Mouse (Mus musculus) G1E (cell line): Measurements from ENCODE around the gene Pdia6. TPM values are rescaled to one million over a fixed set of nuclear protein-coding genes. Genes with fewer than 3 reads are reported as not detected.

Source experiments
- ATAC-seq: 2 replicates; pipeline ENCODE4 v1.8.0; 2016; ENCODE audit warnings: mild to moderate bottlenecking; ENCODE audit not compliant: insufficient number of reproducible peaks, poor library complexity, low FRiP score, severe bottlenecking; ENCODE audit errors: extremely low read depth
- DNase-seq: peaks from one replicate; pipeline ENCODE4 v3.0.0; 2012; ENCODE audit warnings: low spot score
- H3K27me3 ChIP-seq: 2 replicates; pipeline ENCODE4 v1.6.1; 2012; ENCODE audit warnings: mild to moderate bottlenecking, low read length, inconsistent platforms; ENCODE audit not compliant: insufficient read depth
- H3K36me3 ChIP-seq: replicated peaks from 2 replicates; pipeline ENCODE3; 2012; ENCODE audit warnings: mild to moderate bottlenecking, inconsistent platforms
- H3K4me1 ChIP-seq: 2 replicates; pipeline ENCODE4 v1.6.1; 2012; ENCODE audit warnings: low read depth, low read length, inconsistent platforms, mixed read lengths; ENCODE audit not compliant: insufficient read depth
- H3K4me3 ChIP-seq: 2 replicates; pipeline ENCODE4 v1.5.1; 2012; ENCODE audit warnings: low read depth, mild to moderate bottlenecking, inconsistent platforms, low read length, moderate library complexity, mixed read lengths
- H3K9me3 ChIP-seq: replicated peaks from 2 replicates; pipeline ENCODE4 v1.6.1; 2012; ENCODE audit warnings: inconsistent platforms
- CTCF ChIP-seq: IDR thresholded peaks from 2 replicates; pipeline ENCODE4 v1.5.1; 2012; ENCODE audit warnings: low read depth, low read length, inconsistent platforms, mixed read lengths
- GATA1 ChIP-seq: IDR thresholded peaks from 2 replicates; pipeline ENCODE4 v1.6.1; 2012; ENCODE audit warnings: borderline replicate concordance, low read length, inconsistent platforms, mixed read lengths
- GATA2 ChIP-seq: IDR thresholded peaks from 2 replicates; pipeline ENCODE4 v1.6.1; 2012; ENCODE audit warnings: low read depth, low read length, inconsistent platforms, borderline replicate concordance
- POLR2AphosphoS5 ChIP-seq: IDR thresholded peaks from 2 replicates; pipeline ENCODE4 v1.6.1; 2012; ENCODE audit warnings: low read depth, low read length, inconsistent platforms; ENCODE audit not compliant: insufficient replicate concordance
- TAL1 ChIP-seq: conservative IDR thresholded peaks from 2 replicates; pipeline ENCODE4 v1.6.1; 2012; ENCODE audit warnings: low read depth, low read length, inconsistent platforms, mixed read lengths
- polyA plus RNA-seq: library from polyadenylated mRNA; stranded (reverse); fragments of >175 nt; gene quantifications from 2 replicates; pipeline ENCODE4 v1.2.3, GENCODE M21; 2012
- total RNA-seq, 2 experiments: library from RNA; stranded (forward) in 1 of 2; stranded (reverse) in 1 of 2; fragments of 200-1000 nt in 1 of 2; fragments of >200 nt in 1 of 2; fragmentation: Nextera tagmentation in 1 of 2; gene quantifications; 2 replicates each; pipeline ENCODE4 v1.2.3; 2014 to 2017

Gene Pdia6
- total and polyA plus RNA-seq, 3 experiments, result 12.3 to 115 (median 43.0) TPM

DNA sequence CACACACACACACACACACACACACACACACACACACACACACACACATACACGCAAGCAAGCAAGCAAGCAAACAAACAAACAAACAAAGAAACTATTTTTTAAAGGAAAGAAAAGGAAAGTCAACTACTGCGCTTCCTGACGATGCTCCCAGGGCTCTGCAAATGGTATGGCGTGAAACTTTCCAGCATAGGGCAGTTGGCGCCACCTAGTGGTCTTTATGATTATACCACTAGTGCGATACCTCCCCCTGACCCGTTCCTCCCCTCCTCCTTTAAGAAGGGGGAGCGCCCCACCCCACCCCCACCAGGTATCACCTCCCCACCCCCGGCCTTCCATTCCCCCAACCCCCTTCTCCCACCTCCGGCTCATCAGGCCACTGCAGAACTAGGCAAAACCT is 9.4 kb upstream of the Pdia6 start:
- ATAC-seq, result no peak
- H3K4me3 ChIP-seq, result no peak overlapping the region
- H3K9me3 ChIP-seq, result peaks cover 2% of the 10 kb centered on the region
- peaks cover 10% of the 10 kb centered on the region for H3K4me1 ChIP-seq
- no peaks in the 10 kb centered on the region for H3K36me3 ChIP-seq
- TF ChIP-seq CTCF, result peak; percentile 24; the same call in 1 of the 2 replicates
- TF ChIP-seq POLR2AphosphoS5, result no peak
- DNase-seq, result peak; percentile 59
- peaks cover 21% of the 10 kb centered on the region for H3K27me3 ChIP-seq

DNA sequence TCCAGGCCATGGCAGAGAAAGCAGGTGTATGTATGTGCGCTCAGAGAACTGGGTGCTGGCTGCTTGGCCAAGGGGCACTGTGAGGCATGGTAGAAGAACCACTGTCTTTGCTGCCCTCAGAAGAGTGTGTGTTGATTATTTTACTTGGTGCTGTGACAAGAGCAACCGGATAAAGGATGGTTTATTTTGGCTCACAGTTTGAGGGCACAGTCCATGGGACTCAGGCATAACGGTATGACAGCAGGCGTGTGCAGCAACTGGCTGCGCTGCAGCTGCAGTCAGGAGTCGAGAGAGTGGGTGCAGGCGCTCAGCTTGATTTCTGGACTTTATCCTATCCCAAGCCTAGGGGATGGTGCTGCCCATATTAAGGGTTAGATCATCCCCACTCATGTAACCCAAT is 7.9 kb upstream of the Pdia6 start:
- Histone ChIP-seq H3K9me3 (peaks cover 2% of the 10 kb centered on the region), H3K36me3 (no peaks in the 10 kb centered on the region), H3K4me3 (no peak overlapping the region), H3K4me1 (peaks cover 8% of the 10 kb centered on the region), H3K27me3 (peaks cover 10% of the 10 kb centered on the region)
- no peak for DNase-seq
- no peak for TF ChIP-seq CTCF
- no peak for TF ChIP-seq GATA2
- TF ChIP-seq POLR2AphosphoS5, result no peak
- no peak for TF ChIP-seq GATA1
- TF ChIP-seq TAL1, result no peak
- no peak for ATAC-seq

DNA sequence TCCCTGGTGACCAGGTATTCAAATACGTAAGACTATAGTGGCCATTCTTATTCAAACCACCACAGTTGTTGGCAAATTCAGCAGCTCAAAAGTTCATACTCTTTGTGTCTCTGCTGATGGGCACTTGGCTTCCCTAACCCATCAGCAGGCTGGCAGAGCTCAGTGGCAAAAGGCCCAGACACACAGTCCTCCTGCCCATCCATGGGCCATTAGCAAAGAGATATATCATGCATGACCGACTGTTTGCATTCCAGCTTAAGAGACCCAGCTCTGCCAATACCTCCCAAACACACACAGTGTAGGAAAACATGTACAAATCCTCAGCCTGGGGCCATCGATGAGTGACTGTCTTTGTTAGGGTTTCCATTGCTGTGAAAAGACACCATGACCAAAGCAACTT is 5.3 kb upstream of the Pdia6 start:
- Histone ChIP-seq H3K27me3 (peaks cover 5% of the 10 kb centered on the region; the same call in 1 of the 2 replicates), H3K4me1 (peaks cover 13% of the 10 kb centered on the region), H3K9me3 (peaks cover 2% of the 10 kb centered on the region), H3K4me3 (no peak overlapping the region), H3K36me3 (no peaks in the 10 kb centered on the region)
- no peak for DNase-seq
- TF ChIP-seq GATA2 (no peak), GATA1 (no peak), TAL1 (no peak), POLR2AphosphoS5 (no peak), CTCF (no peak)
- no peak for ATAC-seq

GRCm38 (mm10) chr12:17263881-17264280 is 2.5 kb upstream of the Pdia6 start:
- Histone ChIP-seq H3K27me3 (peaks cover 3% of the 10 kb centered on the region; the same call in 1 of the 2 replicates), H3K36me3 (peaks cover 10% of the 10 kb centered on the region), H3K9me3 (peaks cover 2% of the 10 kb centered on the region), H3K4me3 (no peak overlapping the region), H3K4me1 (peaks cover 25% of the 10 kb centered on the region)
- no peak for DNase-seq
- no peak for TF ChIP-seq GATA1
- TF ChIP-seq GATA2, result no peak
- no peak for TF ChIP-seq CTCF
- TF ChIP-seq TAL1, result no peak
- TF ChIP-seq POLR2AphosphoS5, result no peak
- ATAC-seq, result no peak

DNA sequence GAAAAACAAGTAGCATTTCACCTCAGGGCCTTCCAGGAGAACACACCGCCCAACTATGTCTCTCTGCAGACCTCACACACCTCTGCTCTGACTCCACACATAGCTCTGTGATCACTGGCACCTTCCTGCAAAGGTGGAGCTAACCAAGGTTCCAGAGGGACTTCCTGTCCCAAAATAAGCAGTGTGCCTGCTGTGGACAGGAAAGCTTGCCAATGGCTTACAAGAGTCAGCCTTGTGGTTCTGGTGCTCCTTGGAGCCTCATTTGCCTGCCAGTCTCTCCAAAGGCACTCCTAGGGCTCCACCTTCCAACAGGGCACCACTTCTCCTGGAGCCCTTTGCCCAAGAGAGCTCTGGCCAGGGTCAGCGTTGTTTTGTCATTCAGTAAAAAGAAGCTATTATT is 1.5 kb upstream of the Pdia6 start:
- Histone ChIP-seq H3K4me3 (no peak overlapping the region), H3K36me3 (peaks cover 17% of the 10 kb centered on the region), H3K9me3 (peaks cover 2% of the 10 kb centered on the region), H3K4me1 (peaks cover 25% of the 10 kb centered on the region), H3K27me3 (peaks cover 3% of the 10 kb centered on the region; the same call in 1 of the 2 replicates)
- no peak for TF ChIP-seq GATA2
- TF ChIP-seq TAL1, result no peak
- TF ChIP-seq CTCF, result no peak
- no peak for TF ChIP-seq POLR2AphosphoS5
- TF ChIP-seq GATA1, result no peak
- DNase-seq (no peak), ATAC-seq (no peak)

DNA sequence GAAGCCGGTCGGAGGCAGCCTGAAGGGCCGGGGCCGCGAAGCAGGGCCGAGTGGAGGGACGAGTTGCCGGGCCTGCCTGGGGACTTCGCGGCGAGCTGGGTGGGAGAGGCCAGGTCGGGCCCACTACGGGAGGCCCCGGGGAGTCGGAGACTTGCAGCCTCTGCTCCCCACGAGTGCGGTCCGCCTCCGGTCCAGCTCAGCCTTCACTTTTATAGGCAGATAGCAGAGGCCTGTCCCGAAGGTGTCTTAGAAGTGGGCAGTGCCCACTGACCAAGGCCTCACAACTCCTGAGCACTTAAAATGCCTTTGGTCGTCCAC is 287 bp downstream of the Pdia6 start:
- H3K36me3 ChIP-seq, result peaks cover 34% of the 10 kb centered on the region
- H3K4me1 ChIP-seq, result peaks cover 25% of the 10 kb centered on the region
- no peak for ATAC-seq
- H3K9me3 ChIP-seq, result no peaks in the 10 kb centered on the region
- peaks cover 3% of the 10 kb centered on the region; the same call in 1 of the 2 replicates for H3K27me3 ChIP-seq
- DNase-seq, result no peak
- TF ChIP-seq GATA2 (no peak), GATA1 (no peak), CTCF (no peak), TAL1 (no peak), POLR2AphosphoS5 (no peak)
- H3K4me3 ChIP-seq, result peak overlapping the region; percentile 85

GRCm38 (mm10) chr12:17267316-17267715 is 971 bp downstream of the Pdia6 start:
- Histone ChIP-seq H3K36me3 (peaks cover 40% of the 10 kb centered on the region), H3K4me3 (peak overlapping the region; percentile 85), H3K9me3 (no peaks in the 10 kb centered on the region), H3K4me1 (peaks cover 25% of the 10 kb centered on the region), H3K27me3 (peaks cover 3% of the 10 kb centered on the region; the same call in 1 of the 2 replicates)
- DNase-seq (no peak), ATAC-seq (no peak)
- TF ChIP-seq GATA2 (no peak), TAL1 (no peak), CTCF (no peak), GATA1 (no peak), POLR2AphosphoS5 (no peak)
